Mouse (Mus musculus) stomach, postnatal 0 days (tissue): Measurements from ENCODE around the gene Klhl35. TPM values are rescaled to one million over a fixed set of nuclear protein-coding genes. Genes with fewer than 3 reads are reported as not detected.

Experiments used
- ATAC-seq: fragments of 200-750 bp; cut with Nextera tagmentation; 2 replicates; pipeline ENCODE4 v1.8.0; 2017; ENCODE audit not compliant: low FRiP score, low TSS enrichment
- DNase-seq: peaks from one replicate; pipeline ENCODE4 v3.0.0-alpha.2; 2016; ENCODE audit warnings: low spot score
- H3K27ac ChIP-seq: fragments of 300-500 bp; sonication (generic); replicated peaks from 2 replicates; pipeline ENCODE4 v1.5.1; 2014; ENCODE audit warnings: mild to moderate bottlenecking, control low read depth
- H3K27me3 ChIP-seq: fragments of 300-500 bp; sonication (generic); 2 replicates; pipeline ENCODE4 v1.6.1; 2014; ENCODE audit warnings: low read length; ENCODE audit not compliant: control insufficient read depth, insufficient read depth
- H3K36me3 ChIP-seq: fragments of 300-500 bp; sonication (generic); 2 replicates; pipeline ENCODE4 v1.6.1; 2014; ENCODE audit warnings: low read length, mixed read lengths; ENCODE audit not compliant: control insufficient read depth, insufficient read depth
- H3K4me1 ChIP-seq: fragments of 300-500 bp; sonication (generic); replicated peaks from 2 replicates; pipeline ENCODE4 v1.6.1; 2014; ENCODE audit warnings: antibody characterized with exemption; ENCODE audit not compliant: control insufficient read depth, insufficient read depth
- H3K4me2 ChIP-seq: fragments of 300-500 bp; sonication (generic); replicated peaks from 2 replicates; pipeline ENCODE4 v1.6.1; 2014; ENCODE audit warnings: low read depth, mild to moderate bottlenecking, control low read depth, moderate library complexity
- H3K4me3 ChIP-seq: fragments of 300-500 bp; sonication (generic); 2 replicates; pipeline ENCODE4 v1.5.1; 2014; ENCODE audit warnings: low read depth, low read length, control low read depth
- H3K9ac ChIP-seq: fragments of 300-500 bp; sonication (generic); 2 replicates; pipeline ENCODE4 v1.6.1; 2014; ENCODE audit warnings: mild to moderate bottlenecking, low read length, control low read depth, mixed read lengths
- H3K9me3 ChIP-seq: fragments of 300-500 bp; sonication (generic); 2 replicates; pipeline ENCODE4 v1.6.1; 2016; ENCODE audit warnings: low read length; ENCODE audit not compliant: control insufficient read depth
- CTCF ChIP-seq: IDR thresholded peaks from 2 replicates; pipeline ENCODE4 v1.5.1; 2016; ENCODE audit warnings: antibody characterized with exemption, low read depth, mild to moderate bottlenecking, moderate library complexity
- EP300 ChIP-seq: optimal IDR thresholded peaks from 2 replicates; pipeline ENCODE3; 2016; ENCODE audit warnings: antibody characterized with exemption
- WGBS: fragments of 180-500 bp; shearing (Covaris S2); extraction: QIAGEN DNeasy Blood & Tissue Kit; methylation state at CpG from one replicate; pipeline ENCODE4 v1.1.7; 2014; 5-methylcytosine and 5-hydroxymethylcytosine counted together
- polyA plus RNA-seq: library from polyadenylated mRNA; unstranded; fragments of >200 nt; fragmentation: Nextera tagmentation; extraction: Ambion mirVana; gene quantifications from 2 replicates; pipeline ENCODE4 v1.2.1, GENCODE M21; 2015

Klhl35 gene
- 0.97 and 1.3 TPM in 2 replicates for polyA plus RNA-seq

- H3K9me3 ChIP-seq: no peaks in the 10 kb centered on the region
- DNase-seq: peak; percentile 68
- H3K4me1 ChIP-seq: peaks cover 2% of the 10 kb centered on the region; the same call in 1 of the 2 replicates
- 23% methylated on average over 8 of the region's 8 CpGs for WGBS
- ATAC-seq: 0 out of 2 replicates have a peak, but pooled peaks have one; percentile 7
- TF ChIP-seq EP300 (no peak), CTCF (no peak)
- no peak within 1 kb of the TSS for H3K9ac ChIP-seq
- no peak within 1 kb of the TSS for H3K27ac ChIP-seq
- H3K4me3 ChIP-seq: no peak within 1 kb of the TSS
- no peaks in the 10 kb centered on the region for H3K27me3 ChIP-seq
- H3K36me3 ChIP-seq: no peaks in the 10 kb centered on the region; the same call in 1 of the 2 replicates
- H3K4me2 ChIP-seq: no peak within 1 kb of the TSS
Measured at GRCm38 (mm10) chr7:99465811-99466210, at the start of gene Klhl35. TSS of gene Klhl35 (plus strand) at chr7:99466004.

GRCm38 (mm10) chr7:99419311-99419710 is 46.5 kb upstream of the Klhl35 start:
- 72% methylated on average over 3 of the region's 3 CpGs for WGBS
- DNase-seq (no peak), ATAC-seq (no peak)
- Histone ChIP-seq H3K27ac (no peak overlapping the region), H3K27me3 (no peaks in the 10 kb centered on the region), H3K4me3 (no peak overlapping the region), H3K4me2 (no peak overlapping the region), H3K4me1 (no peaks in the 10 kb centered on the region), H3K9me3 (no peaks in the 10 kb centered on the region), H3K36me3 (no peaks in the 10 kb centered on the region), H3K9ac (no peak overlapping the region)
- TF ChIP-seq CTCF (no peak), EP300 (no peak)

- TF ChIP-seq EP300 (no peak), CTCF (no peak)
- H3K9me3 ChIP-seq: no peaks in the 10 kb centered on the region
- ATAC-seq (no peak), DNase-seq (no peak)
- WGBS: 77% methylated on average over 6 of the region's 6 CpGs
- H3K27ac ChIP-seq: no peak overlapping the region
- no peak overlapping the region for H3K9ac ChIP-seq
- no peaks in the 10 kb centered on the region for H3K27me3 ChIP-seq
- no peaks in the 10 kb centered on the region for H3K36me3 ChIP-seq
- no peak overlapping the region for H3K4me2 ChIP-seq
- no peak overlapping the region for H3K4me3 ChIP-seq
- 0 out of 2 replicates have a peak, but pooled peaks cover 5% of the 10 kb centered on the region for H3K4me1 ChIP-seq
Measured at GRCm38 (mm10) chr7:99421006-99421405, 44.8 kb upstream of the Klhl35 start.

GRCm38 (mm10) chr7:99424538-99425155 is 41.2 kb upstream of the Klhl35 start:
- Histone ChIP-seq H3K36me3 (no peaks in the 10 kb centered on the region), H3K4me2 (no peak overlapping the region), H3K9me3 (no peaks in the 10 kb centered on the region), H3K27me3 (no peaks in the 10 kb centered on the region), H3K4me1 (0 out of 2 replicates have a peak, but pooled peaks cover 5% of the 10 kb centered on the region), H3K4me3 (no peak overlapping the region), H3K27ac (0 out of 2 replicates have a peak overlapping the region, but pooled peaks have one; percentile 40), H3K9ac (peak overlapping the region; percentile 13; the same call in 1 of the 2 replicates)
- ATAC-seq: no peak
- TF ChIP-seq EP300: no peak
- no peak for TF ChIP-seq CTCF
- 32% methylated on average over 8 of the region's 8 CpGs for WGBS
- no peak for DNase-seq

- 88% methylated on average over 4 of the region's 4 CpGs for WGBS
- DNase-seq: no peak
Measured at GRCm38 (mm10) chr7:99425706-99426105, 40.1 kb upstream of the Klhl35 start.

GRCm38 (mm10) chr7:99427031-99427430 is 38.8 kb upstream of the Klhl35 start:
- no peak for TF ChIP-seq EP300
- TF ChIP-seq CTCF: no peak
- Histone ChIP-seq H3K9ac (no peak overlapping the region), H3K4me2 (no peak overlapping the region), H3K27me3 (no peaks in the 10 kb centered on the region), H3K36me3 (no peaks in the 10 kb centered on the region), H3K4me3 (no peak overlapping the region), H3K9me3 (no peaks in the 10 kb centered on the region), H3K27ac (no peak overlapping the region), H3K4me1 (0 out of 2 replicates have a peak, but pooled peaks cover 5% of the 10 kb centered on the region)
- whole genome bisulfite sequencing: 70% methylated on average over 10 of the region's 10 CpGs
- DNase-seq: no peak
- no peak for ATAC-seq

More at GRCm38 (mm10) chr7:99425706-99426105, 40.1 kb upstream of the Klhl35 start:
- peak; percentile 39; the same call in 1 of the 2 replicates for ATAC-seq
- Histone ChIP-seq H3K4me2 (no peak overlapping the region), H3K27ac (no peak overlapping the region), H3K9ac (no peak overlapping the region), H3K4me1 (0 out of 2 replicates have a peak, but pooled peaks cover 5% of the 10 kb centered on the region), H3K9me3 (no peaks in the 10 kb centered on the region), H3K27me3 (no peaks in the 10 kb centered on the region), H3K36me3 (no peaks in the 10 kb centered on the region), H3K4me3 (no peak overlapping the region)
- TF ChIP-seq EP300: no peak
- no peak for TF ChIP-seq CTCF
